Mouse (Mus musculus): Measurements from ENCODE around the gene Bmper. TPM values are rescaled to one million over a fixed set of nuclear protein-coding genes. Genes with fewer than 3 reads are reported as not detected.

Gene Bmper
- total RNA-seq, 2 experiments from 2014 or later = 3.6 to 5.1 TPM

DNA sequence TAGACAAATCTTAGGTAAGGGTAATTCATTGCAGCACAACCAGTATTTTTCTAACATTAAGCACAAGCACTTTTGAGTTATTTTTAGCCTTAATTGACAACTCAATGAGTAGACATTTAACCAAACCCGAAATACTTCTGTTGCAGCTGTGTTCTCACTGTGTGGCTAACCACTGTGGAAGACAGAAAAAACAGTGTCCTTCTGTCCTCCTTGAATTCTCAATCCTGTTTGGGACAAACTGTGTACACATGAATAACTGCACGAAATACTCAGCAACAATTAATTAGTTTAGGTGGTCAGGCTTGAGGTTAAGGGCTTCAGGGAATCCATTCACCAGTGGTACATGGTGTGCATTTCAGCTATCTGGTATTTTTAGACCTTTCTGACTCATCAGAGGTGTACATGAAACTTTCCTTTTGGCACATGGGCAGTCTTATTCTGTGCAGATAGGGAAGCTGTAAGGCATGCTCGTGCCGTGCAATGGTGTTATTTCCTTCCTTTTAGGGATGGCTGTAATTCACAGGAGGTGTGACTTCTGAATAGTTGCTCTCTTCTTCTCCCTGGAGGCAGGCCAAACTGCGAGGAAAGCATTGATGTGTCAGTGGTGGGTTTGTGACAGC, 131.4 kb downstream of the Bmper start:
- DNase-seq (ENCODE audit: low spot score) = no peak
- intact Hi-C loops (cut with DNase I) = no loop called here

DNA sequence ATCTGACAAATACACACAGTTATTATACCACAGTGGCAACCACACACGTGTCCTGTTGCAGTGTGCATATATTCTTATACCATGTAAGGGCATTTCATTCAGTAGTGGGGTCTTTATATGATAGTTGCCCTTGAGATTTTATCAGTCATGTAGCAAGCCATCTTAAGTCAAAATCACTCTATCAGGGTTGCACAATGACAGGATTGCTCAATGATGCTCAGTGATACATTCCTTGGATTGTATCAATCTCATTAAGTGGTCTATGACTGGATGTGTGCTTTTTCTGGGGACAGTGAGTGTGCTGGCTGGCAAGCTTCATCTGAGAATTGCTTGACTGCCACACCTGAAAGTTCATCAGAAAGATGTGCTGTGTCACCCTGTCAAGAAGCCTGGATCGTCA, 135.2 kb downstream of the Bmper start:
- intact Hi-C loops (cut with DNase I) = no loop called here
- DNase-seq (ENCODE audit: low spot score) = no peak

- intact Hi-C loops (cut with DNase I) = no loop called here
- no peak for DNase-seq (ENCODE audit: low spot score)
Measured at GRCm38 (mm10) chr9:23363139-23363538, 140.3 kb downstream of the Bmper start.

DNA sequence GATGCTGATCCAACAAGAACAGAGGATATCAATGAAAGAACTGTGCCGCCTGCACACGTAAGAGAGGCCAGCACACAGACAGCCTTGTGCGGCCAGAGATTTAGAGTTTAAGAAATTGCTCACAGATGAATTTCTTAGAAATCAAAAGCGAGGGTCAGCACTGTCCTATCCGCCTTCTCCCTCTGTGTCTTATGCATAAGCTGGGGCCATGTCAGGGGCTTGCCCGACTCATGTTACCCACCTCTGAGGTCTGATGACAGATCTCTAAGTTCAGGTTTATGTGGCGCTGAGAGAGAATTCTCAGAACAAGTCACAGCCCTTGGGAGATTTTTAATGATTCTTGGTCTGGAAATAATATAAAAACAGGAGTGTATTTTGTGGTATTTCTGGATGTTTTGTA, 140.7 kb downstream of the Bmper start:
- no peak for DNase-seq (ENCODE audit: low spot score)
- intact Hi-C loops (cut with DNase I) = no loop called here

- intact Hi-C loops (cut with DNase I) = no loop called here
- no peak for DNase-seq (ENCODE audit: low spot score)
Measured at GRCm38 (mm10) chr9:23364047-23364446, 141.2 kb downstream of the Bmper start.

DNA sequence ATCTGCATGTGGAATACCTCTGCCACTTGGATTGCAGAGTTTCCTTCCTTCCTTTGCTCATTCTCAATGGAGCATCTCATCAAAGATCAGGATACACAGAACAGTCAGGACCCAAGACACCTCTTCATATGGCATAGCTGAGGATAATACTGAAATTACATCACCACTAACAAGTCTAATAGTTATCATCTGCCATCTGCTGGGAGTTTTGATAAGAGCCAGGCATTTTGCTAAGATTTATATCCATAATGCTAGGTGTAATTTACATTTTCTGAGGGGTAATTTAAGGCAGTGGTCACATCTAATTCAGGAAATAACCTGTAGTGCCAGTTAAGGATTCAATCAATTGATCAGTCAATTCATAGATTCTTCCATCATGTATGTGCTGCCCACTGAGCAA, 145.2 kb downstream of the Bmper start:
- no peak for DNase-seq (ENCODE audit: low spot score)
- intact Hi-C loops (cut with DNase I) = no loop called here

- intact Hi-C loops (cut with DNase I) = no loop called here
- no peak for DNase-seq (ENCODE audit: low spot score)
Measured at GRCm38 (mm10) chr9:23374789-23375460, 152.0 kb downstream of the Bmper start.

DNA sequence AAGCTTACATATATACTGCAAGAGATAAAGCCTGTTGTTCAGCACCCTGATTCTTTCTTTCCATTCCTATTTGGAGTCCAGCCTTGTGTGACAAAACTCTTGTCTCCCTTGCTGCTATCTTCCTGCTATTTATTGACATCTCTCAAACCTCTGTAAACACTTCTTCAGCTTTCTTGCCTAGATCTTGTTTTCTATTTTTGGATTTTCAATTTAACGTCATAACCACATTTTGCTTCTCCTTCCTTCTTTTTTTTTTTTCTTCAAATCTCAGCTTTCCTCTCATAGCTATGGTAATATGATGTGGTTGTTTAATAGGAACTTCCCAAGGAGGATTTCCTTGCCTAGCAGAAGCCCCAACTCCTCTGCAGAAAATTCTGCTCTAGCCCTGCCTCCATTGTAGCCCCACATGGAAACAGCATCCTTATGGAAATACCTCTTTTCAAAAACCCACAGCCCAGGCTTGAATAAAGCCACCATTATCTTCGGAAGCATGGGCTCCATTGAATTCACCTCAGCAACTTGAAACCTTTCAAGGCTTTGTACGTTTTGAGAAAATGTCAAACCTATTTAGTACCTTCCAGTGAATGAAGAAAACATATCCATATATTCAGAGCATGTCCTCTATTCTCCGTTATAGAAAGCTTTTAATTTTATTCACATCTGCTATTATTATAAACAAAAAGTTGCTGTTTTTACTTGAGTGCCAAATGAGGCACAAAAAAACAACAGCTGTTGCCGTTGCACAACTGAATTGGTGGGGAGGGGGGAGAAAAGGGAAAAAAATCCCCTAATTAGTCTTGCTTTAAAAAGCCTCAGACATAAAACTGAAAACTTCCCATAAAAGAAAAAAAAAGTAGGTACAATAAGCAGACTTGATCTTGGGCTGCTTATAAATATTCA, 155.2 kb downstream of the Bmper start:
- DNase-seq (ENCODE audit: low spot score) = no peak
- intact Hi-C loops (cut with DNase I) = no loop called here

DNA sequence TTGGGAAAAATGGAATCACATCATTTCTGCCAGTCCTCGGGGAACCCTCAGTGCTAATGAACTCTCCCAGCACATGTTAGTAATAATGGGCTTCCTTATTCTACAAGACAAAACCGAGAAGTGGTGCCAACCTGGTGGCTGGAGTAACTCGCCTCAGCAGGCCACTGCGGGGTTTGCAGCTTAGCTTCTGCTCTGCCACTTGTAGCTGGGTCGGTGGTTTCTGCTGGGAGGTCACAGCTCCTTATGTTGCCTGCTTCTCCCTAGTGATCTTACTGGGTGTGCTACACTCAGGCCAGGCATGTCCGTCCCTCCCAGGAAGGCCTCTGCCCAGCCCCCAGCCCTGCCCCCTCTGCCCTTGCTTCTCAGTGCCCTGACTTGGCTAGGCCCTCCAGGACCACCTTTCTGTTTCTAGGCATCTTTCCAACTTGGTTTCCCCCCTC, 155.9 kb downstream of the Bmper start:
- intact Hi-C loops (cut with DNase I) = no loop called here
- DNase-seq (ENCODE audit: low spot score) = no peak

DNA sequence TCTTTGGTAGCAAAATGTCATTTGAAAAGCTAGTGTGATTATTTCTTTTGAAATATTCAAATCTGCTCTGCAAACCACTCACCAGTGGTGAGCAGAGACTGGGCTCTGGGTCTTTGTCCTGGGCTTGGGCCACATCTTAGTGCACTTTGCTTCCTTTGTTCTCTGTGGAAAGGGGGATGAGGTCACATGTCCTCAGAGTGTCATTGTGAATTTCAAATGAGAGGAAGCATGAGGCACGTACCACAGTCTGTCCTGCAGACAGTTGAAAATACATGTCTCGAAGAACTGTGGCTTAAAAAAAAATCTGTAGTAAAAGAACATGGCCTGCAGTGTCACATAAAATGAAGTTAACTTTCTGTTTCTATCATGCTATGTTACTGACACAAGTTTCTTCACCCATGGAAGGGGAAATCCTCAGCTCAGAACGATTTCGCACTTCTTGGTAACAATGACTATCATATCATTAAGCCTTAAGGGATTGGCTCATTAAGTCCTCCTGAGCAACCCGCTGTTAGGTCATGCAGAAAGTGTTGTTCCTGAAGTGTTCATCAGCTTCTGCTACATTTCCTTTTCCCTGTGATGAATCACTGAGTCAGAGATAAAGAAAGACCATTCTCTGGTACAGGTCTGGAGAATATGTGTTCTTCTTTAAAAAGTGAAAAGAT, 157.4 kb downstream of the Bmper start:
- DNase-seq (ENCODE audit: low spot score) = no peak
- intact Hi-C loops (cut with DNase I) = no loop called here

DNA sequence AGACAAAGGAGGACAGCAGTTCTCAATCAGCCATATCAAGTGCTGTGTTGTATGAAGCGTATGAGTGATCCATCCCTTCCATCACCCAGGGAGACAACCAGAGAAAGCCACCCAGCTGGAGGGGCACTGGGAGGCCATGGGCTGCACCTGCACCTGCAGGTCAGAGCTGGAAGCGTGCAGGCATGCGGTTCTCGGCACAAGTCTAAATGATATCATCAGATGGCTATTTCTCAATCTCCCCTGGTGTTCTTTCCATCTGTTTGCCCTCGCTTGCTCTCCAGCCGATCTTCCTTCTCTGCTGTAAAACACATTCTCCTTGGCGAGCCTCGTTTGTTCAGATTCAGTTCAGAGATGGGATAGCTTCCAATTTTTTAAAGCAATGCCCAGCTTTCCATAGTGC, 160.4 kb downstream of the Bmper start:
- intact Hi-C loops (cut with DNase I) = no loop called here
- DNase-seq (ENCODE audit: low spot score) = no peak

DNA sequence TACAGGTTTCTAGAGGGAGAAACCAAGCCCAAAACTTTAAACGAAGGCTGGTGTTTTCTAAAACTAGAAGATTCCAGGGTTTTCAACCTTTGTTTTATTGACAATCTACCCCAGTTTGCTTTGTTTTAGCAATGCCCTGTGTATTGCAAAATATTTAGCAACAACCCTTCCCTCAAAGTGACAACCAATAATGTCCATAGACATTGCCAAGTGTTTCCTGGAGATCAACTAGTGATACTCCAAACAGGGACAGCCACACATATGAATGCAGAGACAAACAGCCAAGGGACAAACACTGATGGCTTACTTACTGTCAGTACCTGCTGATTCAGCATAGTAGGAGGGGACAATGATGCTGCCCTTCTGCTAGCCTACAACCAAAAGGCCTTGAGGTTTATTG, 161.0 kb downstream of the Bmper start:
- intact Hi-C loops (cut with DNase I) = no loop called here
- DNase-seq (ENCODE audit: low spot score) = no peak

GRCm38 (mm10) chr9:23384880-23385279, 162.0 kb downstream of the Bmper start:
- DNase-seq (ENCODE audit: low spot score) = no peak
- intact Hi-C loops (cut with DNase I) = no loop called here

DNA sequence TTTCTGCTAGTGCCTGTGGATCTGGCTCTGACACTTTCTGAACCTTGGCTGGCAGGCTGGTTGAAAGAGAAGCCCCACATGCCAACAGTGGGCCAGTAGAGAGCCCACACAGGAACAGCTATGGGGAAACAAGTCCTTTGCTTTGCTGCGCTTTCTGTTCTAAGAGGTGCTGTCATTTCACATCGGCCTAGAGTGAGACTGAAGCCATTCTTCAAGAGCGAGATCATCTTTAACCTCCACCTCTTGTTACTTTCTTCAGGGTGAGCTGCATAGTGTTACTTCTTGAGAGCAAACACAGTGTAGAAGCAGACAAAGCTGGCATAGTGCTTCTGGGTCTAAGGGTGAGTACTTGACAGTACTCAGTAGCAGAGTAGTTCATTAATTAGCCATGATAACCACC, 163.3 kb downstream of the Bmper start:
- intact Hi-C loops (cut with DNase I) = no loop called here
- DNase-seq (ENCODE audit: low spot score) = no peak

DNA sequence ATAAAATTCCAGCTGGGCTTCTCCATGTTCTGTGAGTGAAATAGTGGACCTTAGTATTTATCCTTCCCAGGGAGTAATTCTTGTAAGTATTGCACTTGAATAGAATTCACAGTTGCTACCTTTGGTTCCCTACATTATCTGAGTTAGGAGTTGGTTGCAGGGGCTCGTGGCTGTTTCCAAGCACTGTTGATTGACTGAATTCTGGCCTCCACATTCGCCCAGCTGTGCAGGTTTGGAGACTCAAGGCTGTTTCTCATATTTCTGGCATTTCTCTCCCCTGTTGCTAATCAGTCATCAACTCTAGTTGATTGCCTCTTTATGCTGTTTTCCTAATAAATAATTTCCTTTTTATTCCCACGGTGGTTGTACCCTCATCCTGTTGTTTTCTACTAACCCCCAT, 167.2 kb downstream of the Bmper start:
- intact Hi-C loops (cut with DNase I) = loop anchor here (10.0 kb wide), 1 partner anchor 675 kb away; no protein-coding TSS in a partner anchor
- no peak for DNase-seq (ENCODE audit: low spot score)

DNA sequence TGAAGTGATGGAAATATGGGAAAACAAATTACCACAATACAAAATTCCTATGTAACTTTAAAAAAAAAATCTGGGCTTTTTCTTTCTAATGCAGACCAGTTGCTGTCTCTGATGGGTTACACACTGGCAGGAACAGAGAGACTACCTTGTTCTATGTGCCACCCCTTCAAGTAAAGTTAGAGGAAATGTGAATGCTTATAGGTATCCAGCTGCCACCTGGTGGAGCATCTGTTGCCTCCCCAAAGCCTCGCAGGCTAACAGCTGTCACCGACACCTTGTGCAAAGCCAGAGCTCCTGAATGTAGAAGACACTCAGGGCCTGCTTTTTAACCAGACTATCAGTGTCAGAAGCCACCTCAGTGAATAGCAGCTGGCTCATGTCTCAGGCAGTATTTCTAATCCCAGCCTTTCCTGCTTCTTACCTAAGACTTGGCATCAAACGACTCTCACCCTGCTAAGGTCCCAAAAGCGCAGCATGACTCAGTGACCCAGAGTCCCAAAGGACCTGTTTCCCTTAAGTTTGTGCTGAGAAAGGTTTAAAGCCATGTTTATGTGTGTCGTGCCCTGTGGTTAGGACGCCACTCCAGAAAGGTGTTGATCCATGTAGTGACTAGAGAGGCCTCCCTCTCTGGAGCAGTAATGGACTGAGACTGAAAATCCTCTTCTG, 171.9 kb downstream of the Bmper start:
- no peak for DNase-seq (ENCODE audit: low spot score)
- intact Hi-C loops (cut with DNase I) = loop anchor here (5.0 to 10.0 kb wide), 2 partner anchors 92 to 680 kb away; no protein-coding TSS in a partner anchor

DNA sequence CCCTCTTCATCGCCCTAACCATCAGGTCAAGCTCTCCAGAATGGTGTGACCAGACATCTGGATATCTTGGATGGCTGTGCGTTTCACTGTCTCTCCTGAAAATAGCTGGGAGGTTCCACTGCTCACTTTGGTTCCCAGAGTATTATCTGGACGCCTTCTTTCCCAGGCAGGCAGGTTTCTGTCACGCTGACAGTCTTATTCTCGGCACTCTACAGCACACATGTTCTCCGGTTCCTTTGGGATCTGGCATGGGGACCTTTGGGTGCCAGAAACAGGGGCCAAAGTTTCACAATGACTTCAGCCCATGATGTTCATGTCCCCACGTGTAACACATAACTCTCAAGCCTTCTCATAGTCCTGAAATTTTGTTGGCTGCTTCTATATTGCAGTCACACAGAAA, 173.3 kb downstream of the Bmper start:
- peak; percentile 67 for DNase-seq (ENCODE audit: low spot score)
- intact Hi-C loops (cut with DNase I) = loop anchor here (5.0 to 10.0 kb wide), 2 partner anchors 94 to 681 kb away; no protein-coding TSS in a partner anchor

DNA sequence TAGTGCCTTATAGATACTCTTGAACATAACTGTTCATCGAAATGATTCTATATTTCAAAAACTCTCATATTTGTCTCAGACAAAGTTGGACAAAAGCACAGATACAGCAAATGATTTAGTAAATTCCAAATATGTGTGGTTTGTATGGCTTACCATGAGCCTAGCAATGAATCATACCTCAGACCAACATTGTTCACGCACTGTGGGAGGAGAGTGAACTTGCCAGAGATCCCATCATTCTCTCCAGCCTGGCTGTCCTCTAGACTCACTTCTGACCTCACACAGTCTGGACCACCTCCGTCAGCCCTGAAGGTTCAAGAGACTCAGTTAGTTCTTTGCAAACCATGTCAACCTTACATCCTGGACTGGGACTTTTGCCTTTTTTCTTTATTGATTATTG, 175.0 kb downstream of the Bmper start:
- DNase-seq (ENCODE audit: low spot score) = no peak
- intact Hi-C loops (cut with DNase I) = loop anchor here (5.0 to 10.0 kb wide), 2 partner anchors 96 to 683 kb away; no protein-coding TSS in a partner anchor

- DNase-seq (ENCODE audit: low spot score) = no peak
- intact Hi-C loops (cut with DNase I) = loop anchor here (5.0 to 10.0 kb wide), 2 partner anchors 97 to 685 kb away; no protein-coding TSS in a partner anchor
Measured at GRCm38 (mm10) chr9:23399638-23400284, 176.9 kb downstream of the Bmper start.
